Mouse (Mus musculus) fibroblast of lung, adult 2 months (primary cell): ENCODE results near the gene Man2a2.

Experiments
- DNase-seq: peaks from one replicate; pipeline ENCODE4 v3.0.0-alpha.2; 2011; ENCODE audit warnings: low read depth

The Man2a2 gene

DNA sequence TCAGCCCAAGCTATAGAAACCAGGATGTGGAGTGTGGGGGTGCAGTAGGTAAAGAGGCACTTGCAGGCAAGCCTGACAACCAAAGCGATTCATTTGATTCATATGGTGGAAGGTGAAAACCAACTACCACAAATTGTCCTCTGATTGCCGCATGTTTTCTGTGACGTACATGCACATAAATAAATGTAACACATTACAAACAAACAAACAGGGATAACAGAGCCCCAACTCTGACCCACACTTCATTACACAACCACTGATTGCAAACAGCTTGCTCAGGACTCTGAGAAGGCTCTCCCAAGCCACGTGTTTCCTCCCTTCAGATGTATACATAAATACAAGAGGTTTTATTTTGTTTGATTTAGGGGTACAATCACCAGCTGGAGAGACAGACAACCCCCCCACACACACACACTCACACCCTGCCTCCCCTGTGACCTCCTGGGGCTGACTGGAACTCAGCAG lies 1.2 kb downstream of the Man2a2 start:
- DNase-seq = no peak

DNA sequence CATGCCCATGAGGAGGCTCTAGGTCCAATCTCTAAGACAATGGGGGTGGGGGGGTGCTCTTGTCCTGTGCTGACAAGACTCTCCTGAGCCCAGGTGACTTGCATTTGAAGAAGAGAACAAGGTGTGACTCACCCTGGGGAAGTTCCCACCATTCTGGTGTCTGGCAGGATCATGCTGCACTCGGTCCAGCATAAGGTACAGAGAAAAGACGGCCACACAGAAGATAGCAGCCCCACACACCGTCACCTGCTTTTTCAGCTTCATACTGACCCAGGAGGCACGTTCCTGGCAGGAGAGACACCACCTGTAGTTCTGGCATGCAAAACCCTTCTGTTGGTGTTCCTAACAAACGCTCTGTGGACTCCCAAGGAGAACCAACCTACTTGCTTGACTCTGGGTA lies 1.7 kb downstream of the Man2a2 start:
- no peak for DNase-seq

DNA sequence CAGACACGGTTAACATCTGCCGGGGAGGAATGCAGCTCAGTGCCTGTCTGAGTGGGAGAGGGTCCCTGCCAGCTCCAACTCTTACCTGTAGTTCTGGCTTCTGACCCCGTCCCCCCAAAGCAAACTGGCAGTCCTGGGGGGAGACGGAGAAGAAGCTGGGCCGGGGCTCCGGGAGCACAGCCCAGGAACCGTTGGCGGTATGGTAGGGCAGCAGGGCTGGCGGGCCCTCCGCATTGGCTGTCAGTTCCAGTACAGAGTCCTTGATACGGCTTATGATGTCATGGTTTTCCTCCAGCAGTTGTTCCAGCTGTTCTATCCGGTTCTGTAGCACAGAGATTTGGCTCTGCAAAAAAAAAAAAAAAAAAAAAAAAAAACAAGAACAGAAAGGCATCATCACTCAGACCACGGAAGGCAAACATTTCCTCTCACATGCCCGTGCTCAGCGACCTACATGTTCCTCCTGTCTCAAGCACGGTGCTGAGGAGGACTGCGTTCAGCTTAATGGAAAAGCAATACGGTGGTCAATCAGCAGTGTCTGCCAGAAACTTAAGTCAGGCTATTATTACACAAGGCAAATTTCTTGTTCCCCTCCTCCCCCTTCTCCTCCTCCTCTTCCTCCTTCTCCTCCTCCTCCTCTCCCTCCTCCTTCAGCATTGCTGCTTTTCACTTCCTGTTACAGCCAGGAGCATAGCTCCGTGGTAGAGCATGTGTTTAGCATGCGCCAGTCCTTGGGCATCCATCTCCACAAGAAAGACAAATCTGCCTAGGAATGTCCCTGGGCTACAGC lies 2.3 kb downstream of the Man2a2 start:
- no peak for DNase-seq

DNA sequence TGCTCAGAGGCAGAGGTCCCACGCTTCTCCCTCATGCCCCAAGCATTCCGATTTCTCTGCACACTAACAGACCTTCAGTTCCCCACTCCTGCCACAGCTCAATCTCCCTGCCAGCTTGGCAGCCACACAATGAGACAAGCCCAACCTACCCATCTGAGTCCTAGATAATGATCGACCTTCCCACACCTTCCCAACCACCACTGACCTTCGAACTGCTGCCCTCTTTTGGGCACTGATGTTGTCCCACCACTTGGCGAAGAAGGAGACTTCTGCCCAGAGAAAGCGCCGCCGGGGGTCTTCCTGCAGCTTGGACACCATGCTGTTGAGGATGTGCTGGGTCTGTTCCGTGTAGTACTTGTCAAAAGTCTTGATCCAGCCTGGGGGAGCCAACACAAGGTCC lies 3.2 kb downstream of the Man2a2 start:
- no peak for DNase-seq

DNA sequence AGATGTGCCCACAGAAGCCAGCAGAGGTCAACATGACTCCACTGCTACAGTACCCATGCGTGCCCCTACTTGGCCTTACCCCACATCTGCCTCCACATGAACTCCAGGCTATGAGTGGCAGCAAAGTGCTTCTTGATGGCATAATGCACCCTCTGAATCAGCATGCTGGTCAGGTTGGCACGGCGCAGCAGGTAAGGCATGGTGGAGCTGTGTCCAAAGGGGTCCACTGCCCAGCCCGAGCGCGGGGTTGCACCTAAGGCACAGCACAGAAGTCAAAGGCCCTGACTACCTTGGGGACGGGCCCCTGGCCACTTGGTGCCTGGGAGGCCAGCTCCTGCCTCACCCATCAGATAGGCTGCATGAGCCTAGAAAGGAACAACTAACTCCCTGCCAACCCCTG lies 3.9 kb downstream of the Man2a2 start:
- no peak for DNase-seq

DNA sequence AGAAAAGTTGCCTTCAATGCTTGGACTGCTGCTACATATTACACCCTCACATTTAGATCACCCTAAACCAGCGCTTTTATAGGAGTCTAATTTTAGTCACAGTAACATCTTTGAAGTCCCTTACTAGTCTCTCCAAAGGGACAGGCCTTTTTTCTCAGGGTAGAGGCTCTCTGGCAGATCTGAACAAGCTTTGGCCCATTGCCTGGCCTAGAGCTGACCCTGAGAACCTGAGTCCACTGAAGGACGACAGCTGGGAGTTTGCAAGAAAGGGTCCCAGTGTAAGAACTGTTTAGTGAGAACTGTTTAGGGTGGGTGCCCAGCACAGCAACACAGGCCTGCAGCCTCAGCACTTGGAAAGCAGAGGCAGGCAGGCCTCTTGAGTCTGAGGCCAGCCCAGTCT lies 5.4 kb downstream of the Man2a2 start:
- no peak for DNase-seq

DNA sequence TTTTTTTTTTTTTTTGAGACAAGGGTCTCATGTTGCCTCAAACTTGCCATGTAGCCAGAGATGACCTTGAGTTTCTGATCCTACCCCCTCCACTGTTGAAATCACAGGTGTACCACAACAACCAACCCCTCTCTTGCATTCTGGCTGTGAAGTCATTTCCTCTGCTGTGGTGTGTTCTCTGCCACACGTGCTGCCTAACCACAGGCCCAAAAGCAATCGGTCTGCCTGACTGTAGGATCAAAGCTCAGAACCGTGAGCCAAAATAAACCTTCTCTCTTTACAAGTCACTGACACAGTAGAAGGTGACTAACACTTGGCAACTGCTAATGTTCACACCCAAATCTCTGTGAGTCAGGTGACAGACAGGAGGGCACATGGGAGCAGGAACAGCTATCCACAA lies 10.7 kb downstream of the Man2a2 start:
- DNase-seq = no peak

DNA sequence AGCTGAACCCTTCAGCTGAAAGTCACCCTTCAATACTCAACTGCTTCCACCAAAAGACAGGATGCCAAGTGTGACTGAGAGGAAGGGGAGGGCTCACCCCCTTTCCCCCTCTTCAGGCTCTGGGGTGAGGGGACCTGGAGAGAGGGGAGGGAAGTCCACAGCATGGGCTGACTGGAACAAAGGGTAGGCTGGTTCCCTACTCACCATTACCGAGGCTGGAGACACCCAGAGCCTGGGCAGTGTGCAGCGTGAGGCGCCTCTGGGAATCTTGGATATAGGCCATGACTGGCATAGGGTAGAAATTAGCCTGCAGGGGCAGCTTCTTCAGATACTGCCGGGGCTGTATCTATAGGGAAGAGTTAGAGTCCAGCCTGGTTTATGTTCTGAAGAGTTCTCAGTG lies 13.1 kb downstream of the Man2a2 start:
- no peak for DNase-seq

DNA sequence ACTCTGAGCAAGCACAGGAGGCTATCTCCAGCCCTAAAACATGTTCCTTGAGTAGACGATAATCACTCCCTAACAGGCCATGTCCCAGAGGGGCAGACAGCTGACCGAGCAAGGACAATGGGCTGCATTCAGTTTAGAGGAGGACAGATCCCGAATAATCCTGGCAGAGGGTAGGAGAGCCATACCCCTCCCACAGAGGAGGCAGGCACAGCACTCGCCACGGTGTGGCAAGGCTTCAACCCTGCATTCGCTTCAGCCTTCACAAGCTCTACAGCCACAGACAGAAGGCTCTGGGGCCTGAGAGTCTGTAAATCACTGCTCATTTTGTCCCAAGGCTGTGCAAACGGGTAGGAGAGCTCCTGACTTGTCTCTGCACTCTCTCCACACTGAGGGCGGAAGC lies 14.0 kb downstream of the Man2a2 start:
- no peak for DNase-seq

DNA sequence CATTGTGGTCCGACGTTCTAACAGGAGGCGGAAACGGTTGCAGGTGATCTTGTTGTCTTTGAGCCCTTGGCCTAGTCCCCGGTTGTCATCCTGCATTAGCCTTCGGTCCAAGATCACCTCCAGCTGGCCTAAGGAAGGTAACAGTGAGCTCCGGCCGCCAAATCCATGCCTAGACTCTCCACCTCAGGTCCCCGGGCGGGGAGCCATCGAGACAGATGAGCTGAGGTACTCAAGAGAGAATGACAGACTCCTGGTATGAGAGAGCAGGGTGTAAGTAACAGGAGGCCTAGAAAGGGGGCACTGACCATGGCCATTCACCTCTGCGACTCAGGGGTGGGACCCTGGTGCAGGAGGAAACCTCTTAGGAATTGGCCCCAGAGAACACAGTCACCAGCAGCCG lies 14.8 kb downstream of the Man2a2 start:
- no peak for DNase-seq

DNA sequence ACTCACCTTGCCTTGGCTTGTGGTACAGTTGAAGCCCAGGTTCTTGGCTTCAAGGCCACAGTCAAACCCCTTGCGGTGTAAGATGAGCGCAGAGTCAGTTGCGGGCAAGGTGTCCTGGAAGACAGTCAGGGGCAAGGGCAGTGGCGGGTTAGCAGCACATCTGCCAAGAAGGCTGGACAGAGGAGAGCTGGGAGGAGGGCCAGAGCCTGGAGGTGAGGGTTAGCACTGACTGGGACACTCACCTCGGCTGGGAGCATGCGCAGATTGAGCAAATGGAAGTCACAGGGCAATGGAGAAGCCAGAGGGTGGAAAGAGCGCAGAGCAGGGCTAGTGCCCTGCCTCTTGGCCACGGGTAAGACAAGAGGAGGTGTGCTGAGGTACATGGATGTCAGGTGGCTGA lies 18.3 kb downstream of the Man2a2 start:
- DNase-seq = no peak

DNA sequence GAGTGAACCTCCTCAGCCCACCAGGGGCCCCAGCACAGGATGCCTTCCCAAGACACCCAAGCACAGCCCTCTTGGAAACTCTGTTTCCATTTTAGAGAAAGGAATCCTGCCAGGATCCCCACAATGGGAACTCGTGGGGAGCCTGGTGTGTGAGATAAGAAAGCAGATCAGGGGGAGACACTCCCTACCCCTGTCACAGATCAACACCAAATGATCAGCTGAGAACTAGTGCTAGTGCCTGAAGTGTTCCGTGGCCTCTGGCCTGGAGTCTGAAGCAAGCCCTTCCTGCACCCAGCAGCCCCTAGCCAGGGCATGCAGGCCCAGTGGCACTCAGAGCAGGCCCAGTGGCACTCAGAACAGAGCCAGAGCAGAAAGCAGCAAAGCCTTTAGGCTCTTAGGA lies 20.4 kb downstream of the Man2a2 start:
- no peak for DNase-seq

DNA sequence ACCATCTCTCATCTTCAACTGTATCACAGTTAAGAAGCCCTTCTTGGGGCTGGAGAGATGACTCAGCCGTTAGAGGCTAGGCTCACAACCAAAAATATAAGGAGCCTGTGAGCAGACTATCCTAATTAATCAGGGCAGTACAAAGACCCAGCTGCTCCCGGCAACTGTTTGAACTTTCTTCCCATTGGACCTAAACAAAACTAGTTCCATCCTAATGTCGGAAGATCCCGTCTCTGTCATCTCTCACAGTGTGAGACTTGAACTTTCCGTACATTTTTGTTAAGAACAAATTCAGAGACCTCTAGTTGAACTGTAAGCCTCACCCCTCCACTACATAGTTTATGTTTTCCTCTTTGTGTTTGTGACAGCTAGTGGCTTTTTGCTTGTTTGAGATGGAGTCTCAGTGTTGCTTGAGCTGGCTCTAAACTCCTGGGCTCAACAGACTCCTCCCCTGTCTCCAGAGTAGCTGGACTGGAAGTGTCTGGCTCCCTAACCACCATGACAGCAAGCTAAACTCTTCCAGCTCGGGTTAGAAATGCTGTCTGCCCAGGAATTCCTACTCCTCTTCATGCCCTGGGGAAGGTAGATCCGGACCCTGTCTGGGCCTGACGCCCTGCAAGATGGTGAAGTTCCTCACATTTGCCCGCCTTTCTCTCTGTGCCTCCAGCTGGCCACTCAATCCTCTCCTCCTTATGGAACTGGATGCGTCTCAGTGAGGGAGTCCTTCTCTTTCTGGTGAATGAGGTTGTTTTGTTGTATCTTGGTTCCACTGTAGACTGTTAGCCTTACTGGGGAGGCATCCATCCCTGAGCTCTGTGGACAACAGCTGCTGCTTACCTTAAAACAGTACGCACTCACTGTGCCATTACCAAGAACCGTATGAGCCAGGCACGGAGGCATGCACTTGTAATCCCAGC lies 23.2 kb downstream of the Man2a2 start:
- DNase-seq = no peak

DNA sequence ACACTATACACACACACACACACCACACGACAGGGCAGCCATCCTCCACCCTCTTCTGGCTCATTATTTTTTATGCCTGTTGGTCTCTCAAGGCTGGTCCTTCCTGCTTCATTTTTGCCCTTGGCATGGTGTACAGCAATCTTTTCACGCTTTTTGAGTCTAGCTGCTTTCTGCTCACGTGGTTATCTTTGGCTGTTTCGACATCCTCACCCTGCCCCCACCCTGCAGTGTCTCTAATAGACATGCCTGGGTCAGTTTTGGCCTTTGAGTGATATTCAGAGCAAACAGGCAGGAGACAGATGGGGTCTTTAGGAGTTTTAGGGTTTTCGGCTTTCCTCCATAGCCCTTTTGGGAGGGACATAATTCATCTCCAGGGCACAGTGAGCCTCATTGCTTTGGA lies 24.3 kb downstream of the Man2a2 start:
- DNase-seq = no peak

DNA sequence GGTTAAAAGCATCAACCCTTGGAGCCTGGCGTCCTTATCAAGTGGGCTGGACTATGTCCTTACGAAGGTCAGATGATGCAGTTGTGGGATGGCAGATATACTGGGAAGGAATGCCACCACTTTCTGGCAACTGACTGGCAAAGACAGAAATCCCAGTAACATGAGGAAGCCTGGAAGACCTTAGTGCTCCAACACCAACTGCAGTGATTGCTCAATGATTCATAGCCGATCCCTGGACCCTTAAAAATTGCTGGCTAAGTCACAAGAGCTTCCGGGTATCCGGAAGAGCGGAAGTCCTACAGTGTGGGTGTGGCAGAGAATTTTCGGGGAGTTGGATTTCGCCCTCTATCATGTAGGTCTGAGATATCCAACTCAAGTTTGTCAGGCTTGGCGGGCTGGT lies 25.0 kb downstream of the Man2a2 start:
- DNase-seq = no peak

DNA sequence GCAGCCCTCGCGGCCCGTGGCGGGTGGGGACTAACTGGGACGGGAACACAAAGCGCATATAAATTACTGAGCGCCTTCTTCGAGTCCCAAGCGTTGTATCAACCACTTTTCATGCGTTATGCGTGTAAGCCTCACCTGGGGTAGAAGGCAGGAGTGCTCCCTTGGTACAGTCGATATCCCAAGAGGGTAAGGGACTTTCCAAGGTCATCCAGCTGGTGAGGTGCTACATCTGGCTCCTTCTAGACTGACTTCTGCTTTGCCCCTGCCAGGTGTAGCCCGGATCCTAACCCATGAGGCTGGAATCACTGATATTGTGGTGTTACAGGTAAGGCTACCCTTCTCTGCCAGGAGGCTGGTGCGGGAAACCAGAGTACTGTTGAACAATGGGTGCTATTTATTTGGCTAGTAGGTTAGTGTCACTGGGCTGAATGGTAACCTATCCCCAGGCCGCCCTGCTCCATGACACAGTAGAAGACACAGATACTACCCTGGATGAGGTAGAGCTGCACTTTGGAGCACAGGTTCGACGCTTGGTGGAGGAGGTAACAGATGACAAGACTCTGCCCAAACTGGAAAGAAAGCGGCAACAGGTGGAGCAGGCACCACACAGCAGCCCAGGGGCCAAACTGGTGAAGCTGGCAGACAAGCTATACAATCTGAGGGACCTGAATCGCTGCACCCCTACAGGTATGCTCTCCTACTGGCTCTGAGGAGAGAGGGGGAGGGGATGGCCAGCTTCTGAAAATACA lies 27.7 kb downstream of the Man2a2 start:
- DNase-seq = no peak

DNA sequence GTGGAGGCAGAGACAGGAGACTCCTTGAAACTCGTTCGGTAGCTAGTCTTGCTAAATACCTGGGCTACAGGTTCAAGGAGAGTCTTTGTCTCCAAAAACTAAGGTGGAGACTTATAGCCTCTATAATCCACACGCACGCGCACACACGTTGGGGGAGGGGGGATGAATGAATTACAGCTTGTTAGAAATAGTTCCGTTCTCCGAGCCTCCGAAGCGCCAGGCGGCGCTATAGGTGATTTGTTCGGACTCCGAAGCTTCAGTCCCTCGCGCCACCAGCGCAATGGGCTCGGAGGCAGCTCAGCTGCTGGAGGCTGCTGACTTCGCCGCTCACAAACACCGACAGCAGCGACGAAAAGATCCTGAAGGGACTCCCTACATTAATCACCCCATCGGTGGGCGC lies 28.3 kb downstream of the Man2a2 start, which contains the start of gene Hddc3:
Gene Hddc3, plus strand, starts transcription at position 247 of the 400 bp plus-strand sequence.
- DNase-seq = peak; percentile 79

DNA sequence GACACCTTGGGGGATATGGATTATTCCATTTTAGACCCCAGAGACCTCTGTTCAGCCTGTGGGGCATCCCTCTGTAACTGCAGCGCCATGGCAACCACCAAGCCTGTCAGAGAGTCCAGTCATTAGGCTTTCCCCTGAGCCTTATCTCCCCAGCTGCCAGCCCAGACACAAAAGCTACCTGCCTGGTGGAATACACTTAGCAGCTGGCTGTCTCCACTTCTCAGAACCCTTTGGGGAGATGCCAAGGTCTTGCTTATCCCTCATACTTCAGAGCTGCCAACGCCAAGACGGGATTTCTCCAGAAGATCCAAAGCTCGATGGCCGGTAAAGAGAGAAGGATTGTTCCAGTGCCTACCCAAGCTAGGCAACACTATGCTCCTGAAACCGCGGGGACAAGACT lies 29.4 kb downstream of the Man2a2 start:
- DNase-seq = no peak

DNA sequence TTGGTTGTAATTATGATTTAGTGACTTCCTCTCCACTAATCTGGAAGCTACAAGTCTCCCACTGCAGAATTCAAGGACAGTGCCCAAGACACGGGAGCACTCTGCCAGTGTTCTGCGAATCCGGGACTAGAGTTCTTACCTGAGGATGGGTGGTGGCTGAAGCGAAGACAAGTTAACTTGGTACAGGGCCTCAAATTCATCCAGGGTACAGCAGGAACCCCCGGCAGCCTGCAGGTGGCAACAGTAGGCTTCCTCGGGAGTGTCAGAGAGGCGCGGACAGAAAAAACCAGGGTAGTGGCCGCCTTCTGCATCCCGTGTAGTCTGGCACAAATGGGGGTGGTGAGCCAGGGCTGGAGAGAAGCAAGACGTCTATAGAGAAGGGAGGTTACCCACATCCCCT lies 30.4 kb downstream of the Man2a2 start, which contains the start of gene Unc45a:
Gene Unc45a, minus strand, starts transcription at position 213 of the 400 bp plus-strand sequence.
- peak; percentile 54 for DNase-seq

DNA sequence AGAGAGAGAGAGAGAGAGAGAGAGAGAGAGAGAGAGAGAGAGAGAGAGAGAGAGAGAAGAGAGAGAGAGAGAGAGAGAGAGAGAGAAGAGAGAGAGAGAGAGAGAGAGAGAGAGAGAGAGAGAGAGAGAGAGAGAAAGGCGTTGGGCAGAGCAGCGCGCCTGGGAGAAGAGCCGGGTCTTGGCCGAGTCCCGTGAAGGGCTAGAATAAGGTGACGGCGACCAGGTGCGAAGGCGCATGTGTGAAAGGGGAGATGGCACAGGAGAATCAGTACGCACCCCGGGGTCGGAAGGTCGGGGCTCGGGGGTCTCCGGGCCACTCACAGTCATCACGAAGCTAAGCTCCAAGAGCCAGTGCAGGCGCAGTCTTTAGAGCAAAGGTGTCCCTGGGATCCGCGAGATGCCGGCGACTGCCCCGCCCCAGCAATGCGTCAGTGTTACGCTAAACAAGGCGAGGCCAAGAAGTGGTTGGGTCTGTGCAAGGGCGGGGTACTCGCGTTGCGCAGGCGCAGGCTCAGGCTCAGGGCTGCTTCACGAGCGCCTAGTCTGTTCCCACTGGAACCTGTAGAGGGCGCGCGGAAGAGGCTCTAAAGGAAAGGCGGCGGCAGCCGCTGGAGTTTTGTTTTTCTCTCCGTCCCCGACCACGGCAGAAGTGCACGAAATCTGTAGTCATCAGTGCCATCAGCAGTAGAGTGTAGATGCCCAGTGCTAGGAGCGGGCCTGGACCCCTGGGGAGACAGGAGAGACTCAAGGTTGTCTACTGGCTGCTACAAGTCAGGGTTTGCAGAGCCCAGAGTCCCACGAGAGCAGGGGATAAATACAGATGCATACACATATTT lies 31.2 kb downstream of the Man2a2 start:
- DNase-seq = peak; percentile 94

DNA sequence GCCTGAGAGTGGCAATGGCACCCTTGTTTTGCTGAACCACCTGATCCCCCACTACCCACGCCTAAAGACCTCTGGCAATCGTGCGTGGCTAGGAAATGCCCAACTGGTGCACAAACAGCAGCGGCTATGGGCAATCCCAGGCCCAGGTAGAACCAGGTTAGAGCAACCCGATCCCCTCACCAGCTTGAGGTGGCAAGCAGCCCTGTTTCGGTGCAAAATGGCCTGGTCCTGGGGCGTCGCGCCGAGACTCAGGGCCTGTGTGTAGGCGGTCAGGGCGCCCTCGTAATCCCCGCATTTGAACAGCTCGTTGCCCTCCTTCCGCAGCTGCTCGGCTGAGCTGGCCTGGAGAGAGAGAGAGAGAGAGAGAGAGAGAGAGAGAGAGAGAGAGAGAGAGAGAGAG lies 31.8 kb downstream of the Man2a2 start:
- DNase-seq = no peak
